Mouse (Mus musculus) forebrain, embryonic 14.5 days (tissue): Measurements from ENCODE around the gene Krt39. TPM values are rescaled to one million over a fixed set of nuclear protein-coding genes. Genes with fewer than 3 reads are reported as not detected.

Experiments
- polyA plus RNA-seq: library from polyadenylated mRNA; unstranded; fragments of >200 nt; fragmentation: Nextera tagmentation; extraction: Ambion mirVana; gene quantifications from 2 replicates; pipeline ENCODE4 v1.2.1, GENCODE M21; 2014

Krt39 gene
- polyA plus RNA-seq, 1 experiment from 2014 or later: not detected

Other genes starting within 250 kb of the Krt39 start
- gene Krt24, start 236.1 kb downstream of the Krt39 start, polyA plus RNA-seq: not detected in 2 replicates
- 0.14 TPM in 1 of 2 replicates, not detected in the other for gene Krt25, start 198.4 kb downstream of the Krt39 start, polyA plus RNA-seq
- gene Krt26, start 183.4 kb downstream of the Krt39 start, polyA plus RNA-seq: not detected in 2 replicates
- not detected in 2 replicates for gene Krt27, start 170.2 kb downstream of the Krt39 start, polyA plus RNA-seq
- 0.17 and 0.34 TPM in 2 replicates for gene Krt28, start 146.4 kb downstream of the Krt39 start, polyA plus RNA-seq
- 30.9 and 33.3 TPM in 2 replicates for gene Krt10, start 132.0 kb downstream of the Krt39 start, polyA plus RNA-seq
- 0.23 TPM in 1 of 2 replicates, not detected in the other for gene Krt12, start 99.1 kb downstream of the Krt39 start, polyA plus RNA-seq
- gene Krt20, start 83.2 kb downstream of the Krt39 start, polyA plus RNA-seq: not detected in 2 replicates
- gene Krt23, start 28.2 kb downstream of the Krt39 start, polyA plus RNA-seq: 0.10 TPM in 1 of 2 replicates, not detected in the other
- gene Krt40, start 21.8 kb upstream of the Krt39 start, polyA plus RNA-seq: not detected in 2 replicates
- gene Krtap3-3, start 29.5 kb upstream of the Krt39 start, polyA plus RNA-seq: not detected in 2 replicates
- not detected in 2 replicates for gene Krtap3-2, start 35.5 kb upstream of the Krt39 start, polyA plus RNA-seq
- not detected in 2 replicates for gene Gm11939, start 38.1 kb upstream of the Krt39 start, polyA plus RNA-seq
- not detected in 2 replicates for gene Krtap3-1, start 45.3 kb upstream of the Krt39 start, polyA plus RNA-seq
- not detected in 2 replicates for gene Krtap1-5, start 59.7 kb upstream of the Krt39 start, polyA plus RNA-seq
- gene Krtap1-4, start 62.3 kb upstream of the Krt39 start, polyA plus RNA-seq: not detected in 2 replicates
- gene Krtap1-3, start 70.0 kb upstream of the Krt39 start, polyA plus RNA-seq: not detected in 2 replicates
- not detected in 2 replicates for gene Krtap9-3, start 76.8 kb upstream of the Krt39 start, polyA plus RNA-seq
- not detected in 2 replicates for gene Gm11938, start 82.0 kb upstream of the Krt39 start, polyA plus RNA-seq
- gene Gm11937, start 88.9 kb upstream of the Krt39 start, polyA plus RNA-seq: not detected in 2 replicates
- not detected in 2 replicates for gene Krtap2-4, start 93.5 kb upstream of the Krt39 start, polyA plus RNA-seq
- not detected in 2 replicates for gene Gm11562, start 99.1 kb upstream of the Krt39 start, polyA plus RNA-seq
- gene Krtap4-1, start 106.9 kb upstream of the Krt39 start, polyA plus RNA-seq: not detected in 2 replicates
- not detected in 2 replicates for gene Krtap4-2, start 113.7 kb upstream of the Krt39 start, polyA plus RNA-seq
- not detected in 2 replicates for gene Krtap4-7, start 122.8 kb upstream of the Krt39 start, polyA plus RNA-seq
- not detected in 2 replicates for gene Gm11555, start 128.9 kb upstream of the Krt39 start, polyA plus RNA-seq
- gene Gm11563, start 137.6 kb upstream of the Krt39 start, polyA plus RNA-seq: not detected in 2 replicates
- gene Krtap4-6, start 144.6 kb upstream of the Krt39 start, polyA plus RNA-seq: not detected in 2 replicates
- gene Gm14190, start 169.4 kb upstream of the Krt39 start, polyA plus RNA-seq: not detected in 2 replicates
- not detected in 2 replicates for gene Gm14180, start 213.0 kb upstream of the Krt39 start, polyA plus RNA-seq